Mouse (Mus musculus): Measurements from ENCODE around the gene Jag1. TPM values are rescaled to one million over a fixed set of nuclear protein-coding genes. Genes with fewer than 3 reads are reported as not detected.

The Jag1 gene
- polyA plus RNA-seq, 1 experiment from 2014 or later: 19.6 TPM

GRCm38 (mm10) chr2:137093298-137093630, 23.2 kb downstream of the Jag1 start:
- H3K27me3 ChIP-seq (ENCODE audit: control insufficient read depth, insufficient read depth, low read length): no peaks in the 10 kb centered on the region
- WGBS: 23% methylated on average over 7 of the region's 7 CpGs
- H3K4me1 ChIP-seq (replicated peaks; ENCODE audit: control insufficient read depth, insufficient read depth, low read length): peaks cover 18% of the 10 kb centered on the region
- DNase-seq (ENCODE audit: low spot score) (no peak), ATAC-seq (replicated peaks; ENCODE audit: low FRiP score) (no peak)
- H3K36me3 ChIP-seq (ENCODE audit: control insufficient read depth, insufficient read depth, low read length): peaks cover 7% of the 10 kb centered on the region
- no peak overlapping the region for H3K27ac ChIP-seq (ENCODE audit: low read depth, low read length)
- no peak overlapping the region for H3K4me2 ChIP-seq (ENCODE audit: low read depth, low read length, severe bottlenecking)
- H3K9me3 ChIP-seq (ENCODE audit: control insufficient read depth, low read length): no peaks in the 10 kb centered on the region
- no peak overlapping the region for H3K9ac ChIP-seq (ENCODE audit: low read length)
- no peak overlapping the region for H3K4me3 ChIP-seq (ENCODE audit: low read depth, low read length)

DNA sequence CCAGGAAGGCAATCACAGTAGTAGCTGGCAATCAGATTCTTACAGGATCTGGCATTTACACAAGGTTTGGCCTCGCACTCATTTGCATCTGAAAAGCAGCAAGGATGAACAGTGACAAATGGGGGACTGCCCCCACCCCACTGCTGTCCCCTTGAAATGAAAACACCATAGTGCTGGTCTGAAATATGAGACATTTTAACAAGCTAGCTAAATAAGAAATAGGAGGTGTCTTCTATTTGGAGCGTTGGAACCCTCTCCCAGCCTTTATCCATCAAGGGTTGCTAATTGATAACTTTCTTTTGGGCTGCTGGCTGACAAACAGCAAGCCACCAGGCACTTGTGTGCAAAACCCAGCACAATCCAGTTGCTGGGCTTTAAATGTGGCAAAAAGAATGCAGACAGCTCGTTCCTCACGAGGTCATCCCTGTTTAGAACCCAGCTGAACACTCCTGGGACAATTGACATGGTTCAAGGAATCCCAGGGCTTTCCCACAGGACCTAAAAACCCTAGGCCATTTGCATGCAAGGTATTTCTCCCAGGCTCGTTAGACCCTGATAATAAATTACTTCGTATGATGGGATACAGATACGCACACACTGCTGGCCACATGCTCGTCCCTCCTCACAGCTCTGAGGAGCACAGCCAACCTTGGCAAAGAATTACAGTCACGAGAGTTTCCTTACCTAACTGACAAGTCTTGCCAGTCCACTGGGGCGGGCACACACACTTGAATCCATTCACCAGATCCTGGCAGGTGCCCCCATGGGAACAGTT, 23.7 kb downstream of the Jag1 start:
- Histone ChIP-seq H3K36me3 (ENCODE audit: control insufficient read depth, insufficient read depth, low read length) (peaks cover 7% of the 10 kb centered on the region), H3K4me3 (ENCODE audit: low read depth, low read length) (no peak overlapping the region), H3K27ac (ENCODE audit: low read depth, low read length) (peak overlapping the region; percentile 7; the same call in 1 of the 2 replicates), H3K27me3 (ENCODE audit: control insufficient read depth, insufficient read depth, low read length) (no peaks in the 10 kb centered on the region), H3K9ac (ENCODE audit: low read length) (no peak overlapping the region), H3K4me2 (ENCODE audit: low read depth, low read length, severe bottlenecking) (no peak overlapping the region), H3K9me3 (ENCODE audit: control insufficient read depth, low read length) (no peaks in the 10 kb centered on the region), H3K4me1 (replicated peaks; ENCODE audit: control insufficient read depth, insufficient read depth, low read length) (peaks cover 13% of the 10 kb centered on the region)
- 26% methylated on average over 10 of the region's 10 CpGs for WGBS
- peak; percentile 56 for ATAC-seq (replicated peaks; ENCODE audit: low FRiP score)
- no peak for DNase-seq (ENCODE audit: low spot score)

GRCm38 (mm10) chr2:137091766-137092522, 24.5 kb downstream of the Jag1 start:
- Histone ChIP-seq H3K4me3 (ENCODE audit: low read depth, low read length) (no peak overlapping the region), H3K27me3 (ENCODE audit: control insufficient read depth, insufficient read depth, low read length) (no peaks in the 10 kb centered on the region), H3K4me1 (replicated peaks; ENCODE audit: control insufficient read depth, insufficient read depth, low read length) (peaks cover 9% of the 10 kb centered on the region), H3K9ac (ENCODE audit: low read length) (no peak overlapping the region), H3K27ac (ENCODE audit: low read depth, low read length) (no peak overlapping the region), H3K36me3 (ENCODE audit: control insufficient read depth, insufficient read depth, low read length) (peaks cover 7% of the 10 kb centered on the region), H3K9me3 (ENCODE audit: control insufficient read depth, low read length) (no peaks in the 10 kb centered on the region), H3K4me2 (ENCODE audit: low read depth, low read length, severe bottlenecking) (no peak overlapping the region)
- ATAC-seq (replicated peaks; ENCODE audit: low FRiP score): no peak
- 65% methylated on average over 11 of the region's 11 CpGs for WGBS
- DNase-seq (ENCODE audit: low spot score): no peak

GRCm38 (mm10) chr2:137087705-137088104, 28.7 kb downstream of the Jag1 start:
- no peak overlapping the region for H3K4me2 ChIP-seq (ENCODE audit: low read depth, low read length, severe bottlenecking)
- DNase-seq (ENCODE audit: low spot score) (peak; percentile 58), ATAC-seq (replicated peaks; ENCODE audit: low FRiP score) (no peak)
- H3K4me1 ChIP-seq (replicated peaks; ENCODE audit: control insufficient read depth, insufficient read depth, low read length): peaks cover 3% of the 10 kb centered on the region; the same call in 1 of the 2 replicates
- no peaks in the 10 kb centered on the region for H3K9me3 ChIP-seq (ENCODE audit: control insufficient read depth, low read length)
- H3K36me3 ChIP-seq (ENCODE audit: control insufficient read depth, insufficient read depth, low read length): peaks cover 5% of the 10 kb centered on the region
- 87% methylated on average over 6 of the region's 6 CpGs for WGBS
- H3K27ac ChIP-seq (ENCODE audit: low read depth, low read length): no peak overlapping the region
- no peak overlapping the region for H3K9ac ChIP-seq (ENCODE audit: low read length)
- H3K4me3 ChIP-seq (ENCODE audit: low read depth, low read length): no peak overlapping the region
- no peaks in the 10 kb centered on the region for H3K27me3 ChIP-seq (ENCODE audit: control insufficient read depth, insufficient read depth, low read length)

DNA sequence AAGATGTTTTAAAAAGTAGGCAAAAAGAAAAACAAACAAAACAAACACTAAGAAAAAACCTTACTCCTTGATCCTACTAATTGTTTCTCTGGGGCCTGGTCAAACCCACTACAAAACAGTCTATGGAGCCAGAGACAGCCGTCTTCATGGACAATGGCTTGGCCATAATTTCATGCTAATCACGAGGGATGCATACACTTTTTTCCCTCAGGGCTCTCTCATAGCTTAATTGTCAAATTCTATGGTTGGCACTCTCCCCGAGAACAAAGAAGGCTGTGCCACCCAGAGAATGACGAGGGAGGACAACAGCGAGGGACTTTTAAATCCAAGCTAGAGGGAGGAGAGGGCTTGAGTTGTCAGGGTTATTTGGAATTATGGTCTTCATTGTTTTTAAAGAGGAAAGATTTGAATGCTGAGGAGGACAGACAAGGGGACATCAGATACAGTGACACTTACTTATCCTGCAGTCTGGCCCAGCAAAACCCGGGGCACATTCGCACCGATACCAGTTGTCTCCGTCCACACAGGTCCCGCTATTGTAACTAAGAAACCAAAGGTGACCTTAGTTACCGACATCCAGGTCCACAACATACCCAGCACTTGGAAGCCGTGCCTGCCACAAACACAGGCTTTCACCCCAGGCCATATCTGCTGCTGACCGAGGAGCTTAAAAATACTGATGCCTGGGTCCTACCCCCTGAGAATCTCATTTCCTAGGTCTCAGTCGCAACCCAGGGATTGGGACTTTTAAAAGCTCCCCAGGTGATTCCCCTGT, 29.6 kb downstream of the Jag1 start:
- no peaks in the 10 kb centered on the region for H3K9me3 ChIP-seq (ENCODE audit: control insufficient read depth, low read length)
- no peak overlapping the region for H3K4me3 ChIP-seq (ENCODE audit: low read depth, low read length)
- WGBS: 69% methylated on average over 14 of the region's 14 CpGs
- no peak overlapping the region for H3K4me2 ChIP-seq (ENCODE audit: low read depth, low read length, severe bottlenecking)
- ATAC-seq (replicated peaks; ENCODE audit: low FRiP score) (no peak), DNase-seq (ENCODE audit: low spot score) (peak; percentile 50)
- peaks cover 3% of the 10 kb centered on the region; the same call in 1 of the 2 replicates for H3K4me1 ChIP-seq (replicated peaks; ENCODE audit: control insufficient read depth, insufficient read depth, low read length)
- H3K27me3 ChIP-seq (ENCODE audit: control insufficient read depth, insufficient read depth, low read length): no peaks in the 10 kb centered on the region
- no peak overlapping the region for H3K9ac ChIP-seq (ENCODE audit: low read length)
- H3K36me3 ChIP-seq (ENCODE audit: control insufficient read depth, insufficient read depth, low read length): peaks cover 5% of the 10 kb centered on the region
- no peak overlapping the region for H3K27ac ChIP-seq (ENCODE audit: low read depth, low read length)

DNA sequence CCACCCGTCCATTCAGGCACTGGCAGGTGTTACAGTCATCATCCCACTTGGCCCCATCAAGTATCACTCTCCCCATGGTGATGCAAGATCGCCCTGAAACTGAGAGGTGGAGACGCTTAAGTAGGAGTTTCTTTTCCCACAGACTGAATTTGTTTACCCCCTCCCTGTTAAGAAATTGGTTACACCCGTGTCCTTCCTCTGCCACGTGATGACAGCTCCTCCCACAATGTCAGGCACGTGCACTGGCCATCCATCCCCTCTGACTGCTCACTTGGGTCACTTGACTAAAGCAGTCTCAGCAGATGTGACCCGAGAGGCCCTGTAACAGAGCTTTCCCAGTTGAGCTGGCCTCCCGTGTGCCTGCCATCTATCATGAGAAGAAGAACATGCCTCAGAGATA, 31.2 kb downstream of the Jag1 start:
- Histone ChIP-seq H3K4me1 (replicated peaks; ENCODE audit: control insufficient read depth, insufficient read depth, low read length) (0 out of 2 replicates have a peak, but pooled peaks cover 3% of the 10 kb centered on the region), H3K4me2 (ENCODE audit: low read depth, low read length, severe bottlenecking) (no peak overlapping the region), H3K4me3 (ENCODE audit: low read depth, low read length) (no peak overlapping the region), H3K9ac (ENCODE audit: low read length) (no peak overlapping the region), H3K9me3 (ENCODE audit: control insufficient read depth, low read length) (no peaks in the 10 kb centered on the region), H3K27me3 (ENCODE audit: control insufficient read depth, insufficient read depth, low read length) (no peaks in the 10 kb centered on the region), H3K27ac (ENCODE audit: low read depth, low read length) (no peak overlapping the region), H3K36me3 (ENCODE audit: control insufficient read depth, insufficient read depth, low read length) (peaks cover 2% of the 10 kb centered on the region)
- no peak for DNase-seq (ENCODE audit: low spot score)
- WGBS: 85% methylated on average over 8 of the region's 8 CpGs
- no peak for ATAC-seq (replicated peaks; ENCODE audit: low FRiP score)

GRCm38 (mm10) chr2:137082896-137083620, 33.4 kb downstream of the Jag1 start:
- no peaks in the 10 kb centered on the region for H3K9me3 ChIP-seq (ENCODE audit: control insufficient read depth, low read length)
- H3K4me2 ChIP-seq (ENCODE audit: low read depth, low read length, severe bottlenecking): no peak overlapping the region
- H3K4me1 ChIP-seq (replicated peaks; ENCODE audit: control insufficient read depth, insufficient read depth, low read length): 0 out of 2 replicates have a peak, but pooled peaks cover 3% of the 10 kb centered on the region
- no peak overlapping the region for H3K9ac ChIP-seq (ENCODE audit: low read length)
- ATAC-seq (replicated peaks; ENCODE audit: low FRiP score) (no peak), DNase-seq (ENCODE audit: low spot score) (no peak)
- no peaks in the 10 kb centered on the region for H3K27me3 ChIP-seq (ENCODE audit: control insufficient read depth, insufficient read depth, low read length)
- 92% methylated on average over 24 of the region's 24 CpGs for WGBS
- no peak overlapping the region for H3K27ac ChIP-seq (ENCODE audit: low read depth, low read length)
- H3K36me3 ChIP-seq (ENCODE audit: control insufficient read depth, insufficient read depth, low read length): peaks cover 2% of the 10 kb centered on the region
- H3K4me3 ChIP-seq (ENCODE audit: low read depth, low read length): no peak overlapping the region

DNA sequence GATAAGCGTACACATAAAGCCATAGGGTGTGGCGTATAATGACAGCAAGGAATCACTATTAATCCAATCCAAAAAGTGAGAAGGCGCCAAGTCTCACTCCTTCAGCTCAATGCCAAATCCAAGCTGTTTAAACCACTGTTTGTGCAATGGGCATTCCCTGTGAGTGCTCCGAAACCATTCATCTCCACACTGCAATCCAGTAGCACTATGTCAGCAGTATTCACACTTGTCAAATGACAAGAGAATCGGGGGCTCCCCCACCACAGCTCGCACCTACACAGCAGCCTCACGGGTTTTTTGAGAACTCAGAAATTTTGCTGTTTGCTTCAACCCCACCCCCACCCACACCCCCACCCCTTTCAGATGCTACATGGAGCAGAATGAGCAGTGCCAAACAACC, 35.4 kb downstream of the Jag1 start:
- H3K4me3 ChIP-seq (ENCODE audit: low read depth, low read length): no peak overlapping the region
- H3K27ac ChIP-seq (ENCODE audit: low read depth, low read length): no peak overlapping the region
- ATAC-seq (replicated peaks; ENCODE audit: low FRiP score) (0 out of 2 replicates have a peak, but pooled peaks have one; percentile 25), DNase-seq (ENCODE audit: low spot score) (no peak)
- H3K9ac ChIP-seq (ENCODE audit: low read length): no peak overlapping the region
- H3K4me2 ChIP-seq (ENCODE audit: low read depth, low read length, severe bottlenecking): no peak overlapping the region
- 89% methylated on average over 7 of the region's 7 CpGs for WGBS
- H3K36me3 ChIP-seq (ENCODE audit: control insufficient read depth, insufficient read depth, low read length): peaks cover 2% of the 10 kb centered on the region
- H3K27me3 ChIP-seq (ENCODE audit: control insufficient read depth, insufficient read depth, low read length): no peaks in the 10 kb centered on the region
- no peaks in the 10 kb centered on the region for H3K9me3 ChIP-seq (ENCODE audit: control insufficient read depth, low read length)
- H3K4me1 ChIP-seq (replicated peaks; ENCODE audit: control insufficient read depth, insufficient read depth, low read length): no peaks in the 10 kb centered on the region
